Mouse (Mus musculus) hindbrain, embryonic 14.5 days (tissue): ENCODE measurements around the gene Pdlim3. TPM values are rescaled to one million over a fixed set of nuclear protein-coding genes. Genes with fewer than 3 reads are reported as not detected.

Source experiments
- ATAC-seq: fragments of 200-750 bp; cut with Nextera tagmentation; 2 replicates; pipeline ENCODE4 v1.8.0; 2017; ENCODE audit warnings: moderate number of reproducible peaks, mild to moderate bottlenecking, moderate TSS enrichment, moderate library complexity; ENCODE audit not compliant: low FRiP score
- DNase-seq: peaks from one replicate; pipeline ENCODE4 v3.0.0-alpha.2; 2015; ENCODE audit warnings: low spot score
- H3K27ac ChIP-seq: fragments of 300-500 bp; sonication (generic); 2 replicates; pipeline ENCODE4 v1.5.1; 2014; ENCODE audit warnings: mild to moderate bottlenecking, moderate library complexity
- H3K27me3 ChIP-seq: fragments of 300-500 bp; sonication (generic); 2 replicates; pipeline ENCODE4 v1.6.1; 2014; ENCODE audit warnings: mild to moderate bottlenecking, low read length, mixed read lengths; ENCODE audit not compliant: control insufficient read depth, insufficient read depth
- H3K36me3 ChIP-seq: fragments of 300-500 bp; sonication (generic); replicated peaks from 2 replicates; pipeline ENCODE4 v1.6.1; 2014; ENCODE audit not compliant: control insufficient read depth, insufficient read depth
- H3K4me1 ChIP-seq: fragments of 300-500 bp; sonication (generic); replicated peaks from 2 replicates; pipeline ENCODE4 v1.6.1; 2014; ENCODE audit warnings: antibody characterized with exemption, low read length, mixed read lengths; ENCODE audit not compliant: control insufficient read depth, insufficient read depth
- H3K4me2 ChIP-seq: fragments of 300-500 bp; sonication (generic); replicated peaks from 2 replicates; pipeline ENCODE4 v1.6.1; 2014; ENCODE audit warnings: mild to moderate bottlenecking, moderate library complexity
- H3K4me3 ChIP-seq: fragments of 300-500 bp; sonication (generic); replicated peaks from 2 replicates; pipeline ENCODE4 v1.5.1; 2014; ENCODE audit warnings: mild to moderate bottlenecking, low read length
- H3K9ac ChIP-seq: fragments of 300-500 bp; sonication (generic); 2 replicates; pipeline ENCODE4 v1.6.1; 2014
- H3K9me3 ChIP-seq: fragments of 300-500 bp; sonication (generic); 2 replicates; pipeline ENCODE4 v1.6.1; 2016; ENCODE audit warnings: low read length; ENCODE audit not compliant: control insufficient read depth
- WGBS: fragments of 180-500 bp; shearing (Covaris S2); extraction: QIAGEN DNeasy Blood & Tissue Kit; methylation state at CpG from one replicate; pipeline ENCODE4 v1.1.7; 2014; 5-methylcytosine and 5-hydroxymethylcytosine counted together
- polyA plus RNA-seq: library from polyadenylated mRNA; unstranded; fragments of >200 nt; fragmentation: Nextera tagmentation; extraction: Ambion mirVana; gene quantifications from 2 replicates; pipeline ENCODE4 v1.2.1, GENCODE M21; 2014

Gene Pdlim3
- polyA plus RNA-seq, 1 experiment from 2014 or later = 19.2 TPM

DNA sequence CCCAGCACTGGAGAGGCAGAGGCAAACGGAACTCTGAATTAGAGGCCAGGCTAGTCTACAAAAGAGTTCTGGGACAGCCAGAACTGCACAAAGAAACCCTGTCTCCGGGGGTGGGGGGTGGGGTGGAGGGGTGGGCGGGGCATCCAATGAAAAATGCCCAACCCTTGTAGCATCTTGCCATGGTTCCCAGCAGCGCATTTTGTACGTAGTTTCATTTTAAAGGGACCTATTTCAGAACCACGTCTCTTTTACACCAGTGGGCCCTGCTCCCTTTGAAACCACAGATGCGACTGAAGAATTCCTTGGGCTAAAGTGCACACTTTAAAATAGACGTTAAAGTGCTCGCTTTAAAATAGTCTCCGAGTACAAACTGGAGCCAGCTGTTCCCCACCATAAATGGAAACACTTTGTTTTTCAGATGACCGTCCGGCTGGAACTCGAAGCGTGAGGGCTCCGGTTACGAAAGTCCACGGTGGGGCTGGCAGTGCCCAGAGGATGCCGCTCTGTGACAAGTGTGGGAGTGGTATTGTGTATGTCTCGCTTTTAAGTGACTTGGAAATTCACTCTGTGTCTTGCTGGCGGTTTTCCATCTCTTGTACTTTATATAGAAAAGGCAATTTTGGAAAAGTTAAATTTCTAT is 31.9 kb downstream of the Pdlim3 start:
- Histone ChIP-seq H3K4me1 (no peaks in the 10 kb centered on the region), H3K4me3 (no peak overlapping the region), H3K27ac (no peak overlapping the region), H3K27me3 (no peaks in the 10 kb centered on the region), H3K36me3 (no peaks in the 10 kb centered on the region), H3K9me3 (no peaks in the 10 kb centered on the region), H3K9ac (no peak overlapping the region), H3K4me2 (no peak overlapping the region)
- DNase-seq = no peak
- no peak for ATAC-seq
- WGBS = 81% methylated on average over 20 of the region's 20 CpGs

- H3K27ac ChIP-seq = no peak overlapping the region
Observed at GRCm38 (mm10) chr8:45918891-45919290, 33.6 kb downstream of the Pdlim3 start.

GRCm38 (mm10) chr8:45920392-45920791 is 35.1 kb downstream of the Pdlim3 start:
- no peaks in the 10 kb centered on the region for H3K9me3 ChIP-seq
- no peak for DNase-seq
- no peak overlapping the region for H3K27ac ChIP-seq
- ATAC-seq = no peak
- no peak overlapping the region for H3K4me2 ChIP-seq
- no peaks in the 10 kb centered on the region for H3K36me3 ChIP-seq
- no peaks in the 10 kb centered on the region for H3K27me3 ChIP-seq
- 97% methylated on average over 7 of the region's 7 CpGs for WGBS
- H3K4me1 ChIP-seq = no peaks in the 10 kb centered on the region
- H3K9ac ChIP-seq = no peak overlapping the region
- H3K4me3 ChIP-seq = no peak overlapping the region

More at GRCm38 (mm10) chr8:45918891-45919290, 33.6 kb downstream of the Pdlim3 start:
- Histone ChIP-seq H3K4me1 (no peaks in the 10 kb centered on the region), H3K36me3 (no peaks in the 10 kb centered on the region), H3K27me3 (no peaks in the 10 kb centered on the region), H3K4me3 (no peak overlapping the region), H3K9me3 (no peaks in the 10 kb centered on the region), H3K9ac (no peak overlapping the region), H3K4me2 (no peak overlapping the region)
- WGBS = 89% methylated on average over 15 of the region's 15 CpGs
- DNase-seq = no peak
- no peak for ATAC-seq

GRCm38 (mm10) chr8:45922116-45922515 is 36.9 kb downstream of the Pdlim3 start:
- H3K27me3 ChIP-seq = no peaks in the 10 kb centered on the region
- H3K4me3 ChIP-seq = no peak overlapping the region
- DNase-seq = no peak
- no peaks in the 10 kb centered on the region for H3K9me3 ChIP-seq
- WGBS = 97% methylated on average over 7 of the region's 7 CpGs
- H3K4me1 ChIP-seq = no peaks in the 10 kb centered on the region
- no peak for ATAC-seq
- no peak overlapping the region for H3K27ac ChIP-seq
- H3K4me2 ChIP-seq = no peak overlapping the region
- H3K9ac ChIP-seq = no peak overlapping the region
- no peaks in the 10 kb centered on the region for H3K36me3 ChIP-seq

GRCm38 (mm10) chr8:45934582-45935014 is 49.3 kb downstream of the Pdlim3 start, which contains the start of gene Ccdc110:
Gene Ccdc110, plus strand, starts transcription at chr8:45934619.
- Histone ChIP-seq H3K9me3 (0 out of 2 replicates have a peak, but pooled peaks cover 12% of the 10 kb centered on the region), H3K27me3 (no peaks in the 10 kb centered on the region), H3K4me1 (peaks cover 5% of the 10 kb centered on the region; the same call in 1 of the 2 replicates), H3K4me3 (peak within 1 kb of the TSS; percentile 35), H3K27ac (no peak within 1 kb of the TSS), H3K9ac (peak within 1 kb of the TSS; percentile 45; the same call in 1 of the 2 replicates), H3K36me3 (no peaks in the 10 kb centered on the region), H3K4me2 (peak within 1 kb of the TSS; percentile 60)
- 2% methylated on average over 23 of the region's 23 CpGs for WGBS
- DNase-seq (peak; percentile 97), ATAC-seq (peak; percentile 89)

- H3K4me2 ChIP-seq = no peak overlapping the region
- H3K36me3 ChIP-seq = no peaks in the 10 kb centered on the region
- ATAC-seq (no peak), DNase-seq (no peak)
- WGBS = 89% methylated on average over 9 of the region's 9 CpGs
- peaks cover 5% of the 10 kb centered on the region; the same call in 1 of the 2 replicates for H3K4me1 ChIP-seq
- H3K4me3 ChIP-seq = no peak overlapping the region
- H3K27me3 ChIP-seq = no peaks in the 10 kb centered on the region
- H3K9ac ChIP-seq = no peak overlapping the region
- no peak overlapping the region for H3K27ac ChIP-seq
- H3K9me3 ChIP-seq = no peaks in the 10 kb centered on the region
Observed at GRCm38 (mm10) chr8:45936986-45937385, 51.7 kb downstream of the Pdlim3 start.

GRCm38 (mm10) chr8:45946283-45946682 is 61.0 kb downstream of the Pdlim3 start:
- 87% methylated on average over 4 of the region's 4 CpGs for WGBS
- no peak overlapping the region for H3K27ac ChIP-seq
- DNase-seq (no peak), ATAC-seq (no peak)
- H3K9ac ChIP-seq = no peak overlapping the region
- no peaks in the 10 kb centered on the region for H3K9me3 ChIP-seq
- no peaks in the 10 kb centered on the region for H3K4me1 ChIP-seq
- no peaks in the 10 kb centered on the region for H3K27me3 ChIP-seq
- no peak overlapping the region for H3K4me3 ChIP-seq
- H3K36me3 ChIP-seq = no peaks in the 10 kb centered on the region
- H3K4me2 ChIP-seq = no peak overlapping the region

DNA sequence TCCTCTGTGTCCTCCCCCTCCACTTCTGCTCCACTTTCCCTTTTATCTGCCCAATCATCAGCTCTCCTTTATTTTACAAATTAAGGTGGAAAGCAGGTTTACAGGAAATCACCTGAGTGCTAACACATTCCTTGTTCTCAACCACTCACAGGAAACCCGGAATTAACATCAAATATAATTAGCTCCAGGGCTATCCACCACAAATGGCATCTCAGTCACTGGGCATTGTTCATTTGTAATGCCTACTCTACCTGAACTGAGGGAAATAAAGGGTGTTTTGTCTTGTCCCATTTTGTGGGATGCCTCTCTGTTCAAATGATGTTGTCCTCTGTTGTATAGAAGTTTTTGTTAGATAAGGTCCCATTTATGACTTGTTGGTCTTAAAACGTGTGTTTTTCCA is 65.4 kb downstream of the Pdlim3 start:
- H3K4me3 ChIP-seq = no peak overlapping the region
- no peak overlapping the region for H3K9ac ChIP-seq
- H3K4me2 ChIP-seq = no peak overlapping the region
- no peaks in the 10 kb centered on the region for H3K36me3 ChIP-seq
- DNase-seq = no peak
- ATAC-seq = no peak
- no peaks in the 10 kb centered on the region for H3K9me3 ChIP-seq
- no peaks in the 10 kb centered on the region for H3K4me1 ChIP-seq
- H3K27me3 ChIP-seq = no peaks in the 10 kb centered on the region
- 49% methylated on average over 2 of the region's 2 CpGs for WGBS
- no peak overlapping the region for H3K27ac ChIP-seq
